ENCODE assay signal across 19 mouse cellular contexts in the genomic region with DNA sequence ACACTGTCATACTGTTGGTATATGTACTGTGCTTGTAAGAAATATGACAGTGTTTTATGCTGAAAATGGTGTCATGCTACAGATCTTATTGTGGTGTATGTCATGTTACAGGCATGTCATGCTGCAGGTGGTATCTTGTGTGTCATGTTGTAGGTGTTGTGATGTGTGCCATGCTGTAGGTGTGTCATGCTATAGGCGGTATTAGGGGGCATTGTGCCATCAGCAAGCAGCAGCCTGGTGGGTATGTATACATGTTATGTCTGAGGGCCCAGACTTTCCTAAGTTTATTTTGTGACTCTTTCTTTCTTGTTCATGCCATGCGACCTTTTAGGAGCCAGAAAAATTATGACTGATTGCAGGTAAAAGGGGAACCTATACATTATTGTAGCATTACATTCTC.
"Had no signal": no experiment of that assay in that cellular context is flagged by ENCODE, and none has a peak within 500 bp of the region (broad histone marks: within the 10 kb centered on the region; RNA-seq: fewer than 3 reads in every experiment).

No protein-coding gene starts in this region.

- ATAC-seq: liver, embryonic 12.5 days; lung, postnatal 0 days; midbrain, embryonic 16.5 days had no signal

- H3K27ac ChIP-seq: liver, embryonic 12.5 days; liver, embryonic 14.5 days; midbrain, embryonic 10.5 days; midbrain, embryonic 13.5 days; neural tube, embryonic 13.5 days; neural tube, embryonic 15.5 days had no signal

- H3K4me3 ChIP-seq: liver, embryonic 12.5 days; midbrain, embryonic 10.5 days; midbrain, embryonic 13.5 days; myocyte; neural tube, embryonic 13.5 days; neural tube, embryonic 15.5 days had no signal

- DNase-seq: lung, adult 2 months; lung, postnatal 4 days; retina, postnatal 1 day; right cerebral cortex, adult 18-20 months; right cerebral cortex, postnatal 25 days; right cerebral cortex, postnatal 4 days; spleen, adult 18-20 months; thymus, adult 18-20 months; thymus, postnatal 14 days; thymus, postnatal 36 days had no signal

- H3K9ac ChIP-seq: liver, embryonic 12.5 days; liver, embryonic 14.5 days; midbrain, embryonic 13.5 days; neural tube, embryonic 13.5 days; neural tube, embryonic 15.5 days had no signal

- H3K36me3 ChIP-seq: liver, embryonic 12.5 days; midbrain, embryonic 10.5 days; midbrain, embryonic 13.5 days; neural tube, embryonic 13.5 days; neural tube, embryonic 15.5 days had no signal

- H3K4me1 ChIP-seq: liver, embryonic 12.5 days; midbrain, embryonic 10.5 days; midbrain, embryonic 13.5 days; neural tube, embryonic 13.5 days; neural tube, embryonic 15.5 days had no signal

- H3K9me3 ChIP-seq: liver, embryonic 12.5 days; midbrain, embryonic 10.5 days; midbrain, embryonic 13.5 days; neural tube, embryonic 13.5 days; neural tube, embryonic 15.5 days had no signal

- H3K27me3 ChIP-seq: liver, embryonic 12.5 days; midbrain, embryonic 13.5 days; neural tube, embryonic 13.5 days; neural tube, embryonic 15.5 days had no signal

- H3K4me2 ChIP-seq: liver, embryonic 12.5 days; midbrain, embryonic 13.5 days; neural tube, embryonic 13.5 days; neural tube, embryonic 15.5 days had no signal
